12 mouse cellular contexts compared by ENCODE assay signal in genomic region chr2:53501657-53502274, GRCm38 (mm10).
DNase-seq lines count a peak whose midpoint lies in the region; ATAC-seq and TF ChIP-seq lines count a peak whose summit lies in the region.
"Had no signal": no experiment of that assay in that cellular context is flagged by ENCODE, and none has a peak within 500 bp of the region (broad histone marks: within the 10 kb centered on the region; RNA-seq: fewer than 3 reads in every experiment).

No protein-coding gene starts in this region.

- H3K4me1 ChIP-seq in neural tube, embryonic 11.5 days (ENCODE audit: control insufficient read depth, insufficient read depth, low read length), result no peaks in the 10 kb centered on the region
- no peaks in the 10 kb centered on the region; the same call in 1 of the 2 replicates for H3K4me1 ChIP-seq in forebrain, postnatal 0 days (ENCODE audit: insufficient read depth)

- no peak overlapping the region for H3K4me3 ChIP-seq in neural tube, embryonic 11.5 days (ENCODE audit: low read depth, low read length)
- H3K4me3 ChIP-seq in forebrain, postnatal 0 days (ENCODE audit: low read depth, low read length), result peak overlapping the region; percentile 32
- H3K4me3 ChIP-seq: heart, adult 2 months had no signal

- no peaks in the 10 kb centered on the region for H3K36me3 ChIP-seq in neural tube, embryonic 11.5 days (ENCODE audit: control insufficient read depth, insufficient read depth, low read length)
- H3K36me3 ChIP-seq in forebrain, postnatal 0 days (ENCODE audit: insufficient read depth), result no peaks in the 10 kb centered on the region

- no peak overlapping the region for H3K9ac ChIP-seq in neural tube, embryonic 11.5 days (ENCODE audit: low read length)
- peak overlapping the region; percentile 48; the same call in 1 of the 2 replicates for H3K9ac ChIP-seq in forebrain, postnatal 0 days

- H3K27me3 ChIP-seq in neural tube, embryonic 11.5 days (ENCODE audit: control insufficient read depth, insufficient read depth, low read length), result no peaks in the 10 kb centered on the region
- no peaks in the 10 kb centered on the region for H3K27me3 ChIP-seq in forebrain, postnatal 0 days (ENCODE audit: insufficient read depth, low read length)
- H3K27me3 ChIP-seq: CH12.LX had no signal

- peak; percentile 46 for DNase-seq in neural tube, embryonic 11.5 days (ENCODE audit: low spot score)
- DNase-seq in neural tube, embryonic 10.5 days (ENCODE audit: extremely low spot score, low spot score), result no peak
- DNase-seq in forebrain, postnatal 0 days, result peak; percentile 64
- DNase-seq in layer of hippocampus, postnatal 36 days, result peak; percentile 4 to 12
- peak; percentile 7 for DNase-seq in right cerebral cortex, postnatal 4 days
- no peak for DNase-seq in adrenal gland, adult 8-10 months
- no peak for DNase-seq in heart, adult 18-20 months
- no peak for DNase-seq in ovary, postnatal 14 days (ENCODE audit: low spot score)
- DNase-seq: cerebellum, adult 9-11 months; heart, adult 2 months had no signal

- TF ChIP-seq CTCF in forebrain, postnatal 0 days (IDR thresholded peaks at IDR 0.05; ENCODE audit: low read depth), result no peak

- WGBS in neural tube, embryonic 11.5 days, result 45% methylated on average over 14 of the region's 14 CpGs
- WGBS in forebrain, postnatal 0 days, result 7% methylated on average over 14 of the region's 14 CpGs

- H3K27ac ChIP-seq in neural tube, embryonic 11.5 days (ENCODE audit: low read depth, low read length), result no peak overlapping the region
- H3K27ac ChIP-seq in forebrain, postnatal 0 days (ENCODE audit: low read depth, low read length), result peak overlapping the region; percentile 60
- H3K27ac ChIP-seq: heart, adult 2 months had no signal

- ATAC-seq in neural tube, embryonic 11.5 days (ENCODE audit: insufficient read depth, low FRiP score, low TSS enrichment), result peak; percentile 75
- ATAC-seq in forebrain, postnatal 0 days, result peak; percentile 88
- ATAC-seq: intestine, postnatal 0 days had no signal

- H3K4me2 ChIP-seq in neural tube, embryonic 11.5 days (ENCODE audit: low read depth), result no peak overlapping the region
- peak overlapping the region; percentile 54 for H3K4me2 ChIP-seq in forebrain, postnatal 0 days (ENCODE audit: low read depth)

- no peaks in the 10 kb centered on the region for H3K9me3 ChIP-seq in neural tube, embryonic 11.5 days (ENCODE audit: control insufficient read depth, low read length)
- no peaks in the 10 kb centered on the region for H3K9me3 ChIP-seq in forebrain, postnatal 0 days (ENCODE audit: low read length)

Comparison
In these comparisons a context has a peak if more than half of its experiments do, and no peak if none do; other contexts are left out.
1. DNase-seq: peak in neural tube, embryonic 11.5 days (single experiment), forebrain, postnatal 0 days (single experiment), layer of hippocampus, postnatal 36 days (2 of 2) and right cerebral cortex, postnatal 4 days (single experiment); none in neural tube, embryonic 10.5 days (single experiment), adrenal gland, adult 8-10 months (single experiment), heart, adult 18-20 months (0 of 2) and ovary, postnatal 14 days (single experiment).